Mouse (Mus musculus): Measurements from ENCODE around the gene Mylk.
"Not testable (repeated sequence)": the region's sequence is repeated elsewhere in the genome, so short reads cannot be mapped to it uniquely, and the experiment has no call there.

The Mylk gene

DNA sequence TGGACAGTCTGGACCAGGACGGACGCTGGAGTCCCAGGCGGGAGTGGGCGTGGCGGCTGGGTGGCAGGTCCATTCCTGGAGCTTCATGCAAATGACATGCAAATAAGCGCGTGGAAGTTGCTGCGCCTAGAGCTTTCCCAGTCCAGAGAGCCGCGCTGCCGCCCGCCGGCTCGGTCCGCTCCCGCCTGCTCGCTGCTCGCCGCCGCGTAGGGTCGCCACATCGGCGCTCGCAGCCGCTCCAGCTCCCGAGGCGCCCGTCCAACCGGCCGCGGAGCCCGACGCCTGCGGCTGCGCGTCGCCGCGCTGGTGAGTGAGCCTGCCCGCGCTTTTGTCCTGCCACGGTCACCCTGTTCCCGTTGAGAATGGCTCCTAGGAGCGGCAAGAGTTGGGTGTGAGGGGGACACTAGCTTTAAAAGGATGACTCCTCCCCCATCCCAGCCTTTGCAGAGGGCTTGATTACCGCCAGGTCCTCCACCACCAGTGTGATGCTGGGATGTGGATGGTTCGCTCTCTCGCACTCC lies at the start of gene Mylk:
Gene Mylk (plus strand): TSS at position 146 of the 521 bp plus-strand sequence.
- no peak for DNase-seq (ENCODE audit: low spot score)

DNA sequence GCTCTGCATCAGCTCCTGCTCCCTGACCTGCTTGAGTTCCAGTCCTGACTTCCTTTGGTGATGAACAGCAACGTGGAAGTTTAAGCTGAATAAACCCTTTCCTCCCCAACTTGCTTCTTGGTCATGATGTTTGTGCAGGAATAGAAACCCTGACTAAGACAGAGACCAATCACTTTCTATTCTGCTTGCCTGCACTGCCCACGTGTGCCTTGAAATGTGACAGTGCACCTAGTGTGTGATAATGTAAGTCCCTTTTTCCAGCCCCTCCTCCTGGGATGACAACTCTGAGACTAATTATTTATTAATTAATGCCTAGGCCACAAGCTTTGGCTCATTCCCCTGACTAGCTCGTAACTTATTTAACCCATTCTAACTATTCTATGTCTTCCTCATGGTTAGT lies 46.3 kb upstream of the Mylk start:
- DNase-seq (ENCODE audit: low spot score) = not testable (repeated sequence)

DNA sequence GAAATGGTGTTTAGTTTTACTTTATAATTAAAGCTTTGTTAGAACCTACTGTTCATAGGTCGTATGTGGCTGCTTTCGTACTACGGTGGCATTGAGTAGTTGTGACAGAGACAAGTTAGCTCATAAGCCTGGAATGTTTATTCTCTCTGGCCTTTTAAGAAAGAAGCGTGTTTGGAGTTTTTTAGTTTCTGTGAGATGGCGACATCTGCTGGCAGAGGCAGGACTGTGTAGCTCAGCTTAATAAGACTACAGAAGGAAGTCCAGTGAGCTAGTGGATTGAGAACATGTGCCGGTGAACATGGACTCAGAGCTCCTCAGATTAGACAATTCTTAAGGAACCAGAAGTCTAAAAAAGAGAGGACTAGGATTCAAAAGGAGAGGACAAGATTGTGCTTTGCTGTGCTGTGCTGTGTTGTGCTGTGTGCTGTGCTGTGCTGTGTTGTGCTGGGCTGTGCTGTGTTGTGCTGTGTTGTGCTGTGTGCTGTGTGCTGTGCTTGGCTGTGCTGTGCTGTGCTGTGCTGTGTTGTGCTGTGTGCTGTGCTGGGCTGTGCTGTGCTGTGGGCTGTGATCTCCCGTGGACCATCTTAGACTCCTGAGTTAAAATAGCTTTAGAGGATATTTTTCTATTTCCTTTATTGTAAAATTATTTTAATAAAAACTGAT lies 44.7 kb upstream of the Mylk start:
- DNase-seq (ENCODE audit: low spot score) = peak; percentile 75

DNA sequence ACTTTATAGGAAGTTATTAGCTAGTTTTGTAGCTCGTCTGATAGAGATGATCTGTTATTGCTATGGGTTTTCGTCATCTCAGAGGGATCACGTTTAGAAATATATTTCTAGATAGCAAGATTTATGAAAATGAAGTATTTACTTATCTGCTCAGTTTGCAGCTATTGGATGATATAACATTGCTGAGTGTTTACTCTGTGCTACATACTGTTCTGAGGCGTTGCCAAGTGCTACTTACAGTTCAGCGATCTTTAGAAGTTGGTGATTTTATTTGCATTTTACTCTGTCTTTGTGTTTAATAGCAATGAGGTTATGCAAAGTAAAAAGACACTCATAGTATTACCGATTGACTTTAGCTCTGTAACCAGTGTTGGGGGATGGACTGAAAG lies 44.2 kb upstream of the Mylk start:
- no peak for DNase-seq (ENCODE audit: low spot score)

DNA sequence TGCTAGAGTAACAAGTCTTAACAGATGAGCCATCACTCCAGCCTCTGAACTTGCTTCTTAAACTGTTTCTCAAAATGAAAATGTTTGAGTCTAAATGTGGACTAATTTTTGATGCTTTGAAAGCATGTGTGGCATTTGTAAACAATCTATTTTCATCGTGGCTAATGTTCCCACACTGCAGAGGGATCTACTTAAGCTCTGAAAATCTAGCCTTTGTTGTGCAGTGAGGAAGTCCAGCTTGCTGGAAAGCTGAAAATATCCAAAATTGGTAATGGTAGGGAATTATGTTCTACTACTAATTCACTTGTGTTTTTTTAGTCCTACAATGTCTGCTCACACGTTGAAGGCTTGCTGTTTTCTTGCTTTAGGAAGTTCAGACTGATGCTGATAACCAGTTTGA lies 39.0 kb upstream of the Mylk start:
- DNase-seq (ENCODE audit: low spot score) = no peak

DNA sequence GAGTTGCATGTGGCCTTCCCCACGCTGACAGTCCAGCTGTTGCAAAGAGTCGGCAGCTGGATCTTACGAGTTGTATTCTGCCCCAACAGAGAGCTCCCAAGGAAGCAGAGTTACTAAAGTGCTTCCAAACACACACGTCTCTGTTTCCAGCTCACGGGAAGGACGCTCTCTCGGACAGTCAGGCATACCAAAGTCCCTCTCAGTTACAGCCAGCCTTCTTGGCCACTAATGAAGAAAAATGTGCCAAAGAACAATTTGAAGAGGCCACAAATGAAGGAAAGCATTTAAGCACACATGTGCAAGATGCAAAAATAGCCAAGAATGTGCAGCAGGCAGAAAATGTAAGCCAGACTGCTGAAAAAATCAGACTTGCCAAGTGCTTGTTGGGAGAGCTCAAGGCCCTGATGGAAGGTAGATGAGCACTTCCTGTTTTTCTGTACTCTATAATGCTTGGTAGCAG lies 38.5 kb upstream of the Mylk start:
- DNase-seq (ENCODE audit: low spot score) = no peak

DNA sequence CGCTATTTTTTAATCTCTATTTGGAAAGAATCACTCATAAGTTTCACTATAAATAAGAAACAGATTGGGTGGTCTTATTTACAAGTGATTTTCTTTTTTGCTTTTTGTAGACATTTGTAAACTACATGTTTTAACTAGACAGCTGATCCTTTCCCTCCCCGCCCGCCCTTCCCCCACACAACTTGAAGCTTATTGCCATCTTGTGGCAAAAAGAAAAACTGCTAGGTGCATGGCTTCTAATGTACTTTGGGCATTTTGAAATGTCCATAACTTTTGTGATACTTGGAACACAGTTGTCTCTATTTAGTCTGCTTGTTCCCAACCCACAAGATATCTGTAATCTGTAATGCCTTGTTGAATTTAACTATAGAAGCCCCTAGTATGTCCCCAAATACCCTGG lies 33.5 kb upstream of the Mylk start:
- DNase-seq (ENCODE audit: low spot score) = no peak

DNA sequence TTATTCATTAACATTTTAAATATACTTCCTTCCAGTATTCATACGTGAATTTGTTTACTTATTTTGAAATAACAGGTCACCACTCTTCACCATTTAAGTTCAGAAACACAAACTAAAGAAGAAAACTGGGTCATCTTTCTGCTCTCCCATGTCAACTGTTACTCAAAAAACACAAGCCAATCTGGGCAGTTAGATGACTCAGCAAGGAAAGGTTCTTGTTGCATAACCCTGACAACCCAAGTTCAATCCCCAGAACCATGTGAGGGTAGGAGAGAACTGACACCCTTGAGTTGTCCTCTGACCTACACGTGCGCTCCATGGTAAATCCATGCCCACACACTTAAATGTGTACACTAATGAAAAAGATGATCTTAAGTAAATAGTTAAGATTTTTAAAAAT lies 19.9 kb upstream of the Mylk start:
- no peak for DNase-seq (ENCODE audit: low spot score)

DNA sequence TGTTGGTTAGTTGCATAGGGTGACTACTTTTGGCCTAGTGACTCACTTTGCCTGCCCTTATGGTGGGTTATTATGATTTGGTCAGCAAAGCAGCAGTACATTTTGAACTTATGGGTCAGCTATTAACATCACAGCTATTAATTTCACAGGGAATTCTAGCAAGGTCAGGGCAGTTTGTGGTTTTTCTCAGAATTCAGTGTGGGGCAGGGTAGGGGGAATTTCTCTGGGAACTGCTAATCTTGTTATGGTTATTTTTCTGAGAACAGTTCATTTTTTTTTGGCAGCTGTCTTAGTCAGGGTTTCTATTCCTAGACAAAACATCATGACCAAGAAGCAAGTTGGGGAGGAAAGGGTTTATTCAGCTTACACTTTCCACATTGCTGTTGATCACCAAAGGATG lies 16.4 kb upstream of the Mylk start:
- DNase-seq (ENCODE audit: low spot score) = not testable (repeated sequence)

DNA sequence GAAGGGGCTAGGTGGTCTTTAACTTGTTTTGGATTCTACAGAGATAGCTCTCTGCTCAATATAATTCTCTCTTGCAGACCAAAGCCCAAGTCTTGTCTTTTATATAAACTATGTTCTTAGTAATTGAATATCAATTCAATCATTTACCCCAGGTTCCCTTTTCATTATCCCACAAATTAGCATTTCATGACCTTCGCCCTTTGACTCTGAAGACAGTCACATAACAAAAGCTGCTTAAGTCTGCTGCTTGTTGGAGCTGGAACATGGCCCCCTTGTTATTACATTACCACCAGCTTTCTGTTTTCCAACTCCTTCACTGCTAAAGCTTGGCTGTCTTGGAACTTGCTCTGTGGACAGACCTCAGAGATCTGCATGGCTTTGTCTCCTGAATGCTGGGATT lies 15.6 kb upstream of the Mylk start:
- DNase-seq (ENCODE audit: low spot score) = no peak

DNA sequence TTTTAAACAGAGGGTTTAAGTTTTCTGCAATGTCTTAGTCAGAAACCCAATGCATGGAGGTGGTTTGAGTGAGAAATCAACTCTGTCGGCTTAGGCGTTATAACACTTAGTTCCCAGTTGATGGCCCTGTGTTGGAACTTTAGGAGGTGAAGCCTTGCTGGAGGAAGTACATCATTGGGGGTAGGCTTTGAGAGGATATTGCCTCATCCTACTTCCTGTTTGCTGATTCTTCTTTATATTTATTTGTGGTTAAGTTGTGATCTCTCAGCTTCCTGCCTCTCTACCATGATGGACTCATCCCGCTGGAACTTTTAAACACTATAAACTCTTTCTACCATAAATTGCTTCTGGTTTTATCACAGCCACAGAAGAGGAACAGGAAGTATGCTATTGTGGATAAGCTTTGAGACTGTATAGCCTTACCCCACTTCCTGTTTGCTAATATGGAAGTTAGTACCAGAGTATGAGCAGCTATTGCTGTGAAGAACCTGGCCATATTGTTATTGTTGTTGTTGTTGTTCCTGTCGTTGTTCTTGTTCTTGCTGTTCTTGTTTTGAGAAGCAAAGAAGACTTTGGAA lies 6.3 kb upstream of the Mylk start:
- no peak for DNase-seq (ENCODE audit: low spot score)

DNA sequence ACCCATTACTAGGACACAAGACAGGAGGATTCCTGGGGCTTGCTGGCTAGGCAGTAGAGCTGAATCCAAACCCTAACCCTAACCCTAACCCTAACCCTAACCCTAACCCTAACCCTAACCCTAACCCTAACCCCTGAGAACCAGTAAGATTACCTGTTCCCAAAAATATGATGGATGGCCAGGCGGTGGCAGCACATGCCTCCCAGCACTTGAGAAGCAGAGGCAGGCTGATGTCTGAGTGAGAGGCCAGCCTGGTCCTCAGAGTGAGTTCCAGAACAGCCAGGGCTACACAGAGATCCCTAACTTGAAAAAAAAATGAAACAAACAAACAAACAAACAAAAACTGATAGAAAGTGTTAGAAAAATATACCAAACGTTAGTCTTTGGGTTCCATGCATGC lies 2.1 kb upstream of the Mylk start:
- DNase-seq (ENCODE audit: low spot score) = no peak

DNA sequence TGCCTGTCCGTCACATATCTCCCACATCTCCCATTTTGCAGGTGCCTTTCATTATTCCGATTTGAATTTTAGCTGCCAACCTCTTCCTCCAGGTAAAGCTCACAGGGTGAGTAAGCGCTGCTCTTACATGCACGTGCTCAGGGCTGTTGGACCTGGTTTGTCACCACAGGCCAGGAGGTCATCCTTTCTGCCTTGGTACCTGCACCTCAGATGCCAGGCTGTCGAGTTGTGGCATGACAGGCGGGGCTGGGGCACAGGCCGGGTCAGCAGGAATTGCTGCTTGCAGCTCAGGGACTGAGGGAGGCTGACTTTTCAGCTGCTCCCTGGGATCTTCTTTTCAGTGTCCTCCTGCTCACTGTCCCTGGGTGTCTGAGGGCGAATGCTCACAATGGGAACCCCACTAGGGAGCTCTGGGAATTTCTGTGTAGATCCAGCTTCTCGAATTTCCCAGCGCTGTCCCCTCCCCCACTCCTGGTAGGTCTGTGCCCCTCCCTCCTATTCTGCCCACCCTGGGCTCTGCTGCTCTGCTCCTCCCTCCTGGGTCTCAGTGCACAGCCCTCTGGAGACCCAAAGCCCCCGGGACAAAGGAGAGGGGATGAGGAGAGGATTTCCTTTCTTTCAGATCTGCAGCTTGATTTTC lies 3.2 kb downstream of the Mylk start:
- DNase-seq (ENCODE audit: low spot score) = no peak

DNA sequence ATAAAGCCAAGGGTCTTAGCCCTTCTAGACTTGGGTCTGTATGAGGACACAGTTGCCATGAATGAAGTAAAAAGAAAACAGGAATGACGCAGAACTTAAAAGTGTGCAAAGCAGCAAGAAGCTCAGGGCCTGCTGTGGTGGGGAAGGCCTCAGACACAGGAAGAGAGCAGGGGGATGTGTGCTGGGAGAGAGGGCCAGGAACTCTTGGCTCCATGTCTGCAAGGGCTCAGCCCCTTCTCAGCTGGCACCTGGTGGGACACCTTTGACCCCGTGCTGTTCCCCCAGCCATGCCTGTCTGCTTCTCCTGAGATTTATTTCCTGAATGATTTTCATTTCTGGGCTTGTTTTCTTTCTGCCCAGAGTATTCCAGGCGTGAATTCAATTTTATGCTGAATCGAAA lies 4.5 kb downstream of the Mylk start:
- DNase-seq (ENCODE audit: low spot score) = no peak

DNA sequence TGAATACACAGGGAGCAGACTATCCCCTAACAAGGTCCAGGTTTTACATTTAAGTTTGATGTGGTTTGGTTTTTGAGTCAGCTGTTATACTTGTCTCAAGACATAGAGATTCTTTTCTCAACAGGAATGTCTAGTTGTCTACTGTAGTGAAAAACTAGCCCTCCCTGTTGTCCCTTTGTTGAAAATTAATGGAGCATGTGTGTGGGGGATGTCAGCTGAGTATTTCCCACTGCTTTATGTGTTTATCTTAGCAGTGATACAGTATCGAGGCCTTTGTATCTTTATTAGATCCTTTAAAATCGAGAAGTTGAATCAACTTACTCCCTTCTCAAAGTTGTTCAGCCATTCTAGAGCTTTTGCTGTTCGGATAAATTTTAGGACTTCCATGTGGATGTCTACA lies 7.0 kb downstream of the Mylk start:
- no peak for DNase-seq (ENCODE audit: low spot score)

DNA sequence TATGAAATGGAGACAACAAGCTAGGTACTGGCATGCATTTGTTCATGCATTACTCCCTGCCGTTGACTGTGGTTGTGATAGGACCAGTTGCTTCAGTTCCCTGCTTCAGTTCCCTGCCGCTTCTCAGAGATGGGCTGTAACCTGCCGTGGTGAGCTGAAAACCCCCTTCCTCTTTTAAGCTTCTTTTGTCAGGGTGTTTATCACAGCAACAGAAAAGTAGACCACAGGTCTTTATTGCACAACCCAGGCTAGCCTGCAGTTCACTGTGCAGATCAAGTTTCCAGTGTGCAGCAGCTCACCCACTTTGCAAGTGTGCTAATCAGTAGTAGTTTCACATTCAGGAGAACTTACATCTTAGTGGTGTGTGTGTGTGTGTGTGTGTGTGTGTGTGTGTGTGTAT lies 8.0 kb downstream of the Mylk start:
- no peak for DNase-seq (ENCODE audit: low spot score)

DNA sequence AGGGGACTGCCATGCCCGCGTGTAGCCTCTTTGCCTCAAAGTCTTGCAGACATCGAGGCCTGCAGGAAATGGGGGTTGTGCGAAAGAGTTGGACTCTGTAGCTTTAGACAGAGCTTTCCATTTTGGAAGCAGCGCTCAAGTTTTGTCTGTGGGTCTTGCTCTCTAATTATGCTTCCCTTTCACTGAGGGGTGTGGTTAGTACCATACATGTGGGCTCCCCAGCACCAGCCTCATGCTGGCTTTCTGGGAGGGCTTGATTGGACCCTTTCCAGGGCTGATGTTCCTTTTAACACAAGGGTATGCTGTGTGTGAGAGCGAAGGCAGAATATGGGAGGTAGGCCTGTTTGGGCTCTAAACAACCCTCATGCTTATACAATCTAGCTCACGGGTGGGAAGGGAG lies 12.0 kb downstream of the Mylk start:
- no peak for DNase-seq (ENCODE audit: low spot score)

DNA sequence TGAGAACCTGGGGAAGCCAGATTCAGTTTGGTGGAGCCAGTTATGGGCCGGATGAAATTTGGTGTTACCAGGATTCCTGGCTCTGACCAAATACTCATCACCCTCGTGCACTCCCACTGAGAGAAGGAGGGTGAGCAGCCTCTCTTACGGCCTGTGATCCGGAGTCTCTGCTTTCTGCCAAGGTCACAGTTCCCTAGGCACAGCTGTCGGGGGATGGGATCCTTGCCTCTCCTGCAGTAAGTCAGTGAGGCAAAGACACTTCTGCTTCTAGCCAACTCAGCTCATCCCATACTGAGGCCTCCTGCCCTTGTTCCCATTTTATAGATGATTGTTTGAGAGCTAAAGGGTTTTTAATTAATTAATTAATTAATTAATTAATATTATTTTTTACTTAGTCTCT lies 13.2 kb downstream of the Mylk start:
- no peak for DNase-seq (ENCODE audit: low spot score)

DNA sequence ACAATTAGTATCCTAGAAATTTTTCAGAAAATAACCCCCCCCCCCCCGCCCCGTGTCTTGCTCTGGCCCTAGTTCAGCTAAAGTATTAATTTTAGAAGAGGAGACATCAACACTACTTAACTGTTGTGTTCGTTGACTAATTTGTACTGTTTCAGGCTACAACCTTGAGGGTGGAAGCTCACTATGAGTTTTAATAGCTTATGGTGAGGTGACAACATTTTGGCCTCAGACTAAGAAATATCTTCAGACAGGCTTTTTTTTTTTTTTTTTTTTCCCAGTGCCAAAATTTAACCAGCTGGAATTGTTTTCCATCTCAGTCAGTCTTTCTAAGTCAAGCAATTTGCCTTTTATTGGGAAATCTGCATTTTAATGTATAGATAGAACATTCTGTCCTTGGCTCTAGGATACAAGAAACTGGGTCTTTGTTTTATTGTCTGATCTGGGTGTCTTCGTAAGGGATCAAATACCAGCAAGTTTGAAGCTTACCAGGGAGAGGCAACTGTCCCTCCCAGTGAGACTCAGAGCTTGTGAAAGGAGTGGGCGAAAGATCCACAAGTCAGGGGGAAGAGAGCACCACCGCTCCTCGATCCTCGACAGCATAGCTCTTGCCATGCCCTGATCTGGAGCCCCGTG lies 19.1 kb downstream of the Mylk start:
- no peak for DNase-seq (ENCODE audit: low spot score)

DNA sequence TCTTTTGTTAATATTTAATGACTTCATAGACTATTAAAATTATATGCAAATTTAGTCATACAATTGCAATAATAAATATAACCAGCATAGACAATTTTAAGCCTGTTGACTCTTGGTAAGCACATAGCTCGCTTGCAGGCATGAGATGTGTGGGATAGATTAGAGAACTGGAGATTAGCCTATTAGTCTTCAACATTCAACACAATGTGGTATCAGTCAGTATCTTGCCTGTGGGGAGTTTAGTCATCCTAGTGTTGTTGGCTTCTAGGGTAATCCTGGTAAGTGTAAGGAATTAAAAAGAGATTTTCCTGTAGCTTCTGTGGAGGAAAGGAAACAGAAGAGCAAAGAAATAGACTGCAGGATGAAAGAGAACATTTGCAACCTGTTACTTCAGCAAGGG lies 20.7 kb downstream of the Mylk start:
- no peak for DNase-seq (ENCODE audit: low spot score)

DNA sequence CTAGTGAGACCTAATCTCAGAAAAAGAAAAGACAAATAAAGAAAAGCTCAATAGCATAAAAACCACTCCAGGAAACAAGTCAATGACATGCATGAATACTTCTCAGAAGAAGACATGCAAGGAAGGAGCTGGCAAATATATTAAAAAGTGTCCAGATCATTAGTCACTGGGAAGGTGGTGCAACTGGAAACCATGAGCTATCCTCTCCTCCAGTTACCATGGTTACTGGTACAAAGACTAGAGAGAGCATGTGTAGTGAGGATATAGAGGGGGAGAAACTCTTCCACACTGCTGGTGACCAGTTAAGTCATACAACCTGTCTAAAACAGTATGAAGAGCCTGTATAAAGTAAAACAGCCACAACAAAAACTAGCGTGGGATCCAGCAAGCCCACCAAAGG lies 21.2 kb downstream of the Mylk start:
- DNase-seq (ENCODE audit: low spot score) = no peak

DNA sequence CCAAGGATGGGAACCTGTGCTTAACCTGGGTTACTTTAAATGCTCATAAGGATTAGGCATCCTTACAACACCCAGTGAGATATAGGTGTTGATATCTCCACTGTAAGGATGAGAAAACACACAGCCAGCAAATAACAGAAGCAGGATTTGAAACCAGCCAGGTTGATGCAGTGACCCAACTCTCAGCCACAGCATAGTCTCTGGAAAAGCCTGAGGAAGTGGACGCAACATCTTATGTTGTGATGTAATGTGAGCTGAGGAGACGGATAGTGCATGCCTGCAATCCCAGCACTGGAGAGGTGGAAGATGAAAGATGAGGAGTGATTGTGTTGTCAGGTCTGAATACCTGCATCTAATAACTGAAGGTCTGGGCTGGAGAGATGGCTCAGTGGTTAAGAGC lies 22.4 kb downstream of the Mylk start:
- DNase-seq (ENCODE audit: low spot score) = no peak

DNA sequence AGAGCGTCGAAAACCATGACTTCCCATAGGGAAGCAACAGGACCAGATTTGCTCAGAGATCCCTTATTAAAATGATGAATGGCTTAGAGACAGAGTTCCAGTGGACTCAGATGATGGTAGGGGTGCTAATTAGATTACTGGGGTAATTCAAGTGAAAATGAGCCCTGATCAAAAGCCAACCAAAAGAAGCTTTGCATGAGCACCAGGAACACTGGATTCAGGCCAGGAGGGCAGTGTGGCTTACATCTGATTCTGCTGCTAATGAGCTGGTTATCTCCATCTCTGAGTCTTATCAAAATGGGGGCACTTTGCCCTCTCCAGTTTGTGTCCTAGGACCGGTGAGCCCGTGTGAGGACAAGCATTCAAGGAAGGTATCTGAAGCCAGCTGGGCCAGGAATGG lies 23.4 kb downstream of the Mylk start:
- DNase-seq (ENCODE audit: low spot score) = no peak

All from layer of hippocampus, adult 9-10 months (tissue).